Mouse (Mus musculus) adrenal gland, postnatal 14 days (tissue): ENCODE measurements at regions not wholly inside any gene's neighbourhood (a gene's known extent, or its start where the extent isn't known, plus 50 kb on each side); places are given as distances from the start of the nearest gene placed in this dataset.

Experiments
- DNase-seq: peaks from one replicate; pipeline ENCODE4 v3.0.0; 2021; ENCODE audit warnings: mixed read lengths

DNA sequence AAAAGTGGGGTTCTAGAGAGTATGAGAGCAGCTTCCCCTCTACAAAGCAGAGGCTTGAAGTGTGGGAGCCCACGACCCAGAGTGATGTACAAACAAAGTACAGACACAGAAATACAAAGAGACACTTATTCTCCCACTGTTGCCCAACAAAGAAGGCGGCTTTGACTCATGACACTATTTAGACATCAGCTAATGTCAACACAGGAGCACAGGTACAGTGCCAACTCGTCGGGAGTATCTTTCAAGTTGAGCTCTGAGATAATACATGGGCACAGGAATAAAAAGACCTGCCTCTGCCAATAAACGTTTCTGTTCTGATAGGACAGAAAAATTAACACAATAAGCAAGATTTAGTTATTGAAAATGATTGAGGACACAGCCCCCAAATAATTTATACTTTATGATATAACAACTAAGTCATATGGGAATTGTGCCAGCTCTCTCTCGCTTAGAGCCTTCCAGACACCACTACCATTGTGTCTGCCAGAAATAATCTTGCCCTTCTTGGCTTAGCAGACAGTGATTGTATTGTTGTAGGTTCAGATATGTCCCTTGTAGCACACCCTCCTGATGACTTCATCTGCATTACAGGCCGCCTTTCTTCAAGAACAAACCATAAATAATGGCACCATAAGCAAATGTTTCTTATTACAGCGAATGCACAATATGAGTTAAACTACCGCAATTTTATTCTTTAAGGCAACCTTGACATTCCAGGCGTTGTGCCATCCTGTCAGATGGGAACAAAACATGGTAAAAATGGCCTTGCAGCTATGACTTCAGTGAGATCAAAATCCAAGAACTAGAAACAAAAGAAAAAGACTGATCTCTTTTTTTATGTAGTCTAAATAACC lies 561.1 kb downstream of the Adgrl2 start:
- peak; percentile 45 for DNase-seq

DNA sequence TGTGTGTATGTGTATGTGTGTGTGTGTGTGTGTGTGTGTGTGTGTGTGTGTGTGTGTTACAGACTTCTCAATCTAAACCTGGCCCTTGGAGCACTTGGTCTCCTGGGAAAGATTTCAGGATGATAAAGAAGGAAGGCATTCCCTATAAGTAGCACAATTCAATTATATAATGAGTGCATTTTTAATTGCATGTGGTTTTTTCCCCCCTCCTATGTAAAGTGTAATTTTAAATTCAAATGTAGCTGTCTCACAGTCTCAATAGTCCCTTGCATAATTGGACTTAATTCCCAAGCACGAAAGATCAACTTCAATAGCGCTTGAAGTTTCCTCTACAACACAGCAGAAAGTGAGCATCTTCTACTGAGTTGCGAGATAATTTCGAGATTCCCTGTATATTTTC lies 566.3 kb downstream of the Adgrl2 start:
- no peak for DNase-seq

DNA sequence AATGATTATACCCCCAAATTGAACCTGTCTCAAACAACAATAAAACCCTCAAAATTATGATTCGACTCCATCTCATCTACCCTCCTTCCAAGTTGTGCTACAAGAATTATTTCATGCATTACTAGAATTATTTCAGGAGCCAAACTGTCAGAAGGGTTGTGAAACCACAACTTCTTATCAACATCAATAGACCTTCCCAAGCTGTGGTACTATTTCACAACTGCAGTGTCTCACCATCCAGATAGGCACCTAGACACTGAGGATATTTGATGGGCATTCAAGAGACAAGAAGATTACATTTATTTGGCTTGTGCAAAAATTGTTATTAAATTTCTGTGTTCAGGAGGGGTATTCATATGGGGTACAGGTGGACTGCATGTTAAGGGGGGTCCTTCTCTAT lies 567.0 kb downstream of the Adgrl2 start:
- no peak for DNase-seq

DNA sequence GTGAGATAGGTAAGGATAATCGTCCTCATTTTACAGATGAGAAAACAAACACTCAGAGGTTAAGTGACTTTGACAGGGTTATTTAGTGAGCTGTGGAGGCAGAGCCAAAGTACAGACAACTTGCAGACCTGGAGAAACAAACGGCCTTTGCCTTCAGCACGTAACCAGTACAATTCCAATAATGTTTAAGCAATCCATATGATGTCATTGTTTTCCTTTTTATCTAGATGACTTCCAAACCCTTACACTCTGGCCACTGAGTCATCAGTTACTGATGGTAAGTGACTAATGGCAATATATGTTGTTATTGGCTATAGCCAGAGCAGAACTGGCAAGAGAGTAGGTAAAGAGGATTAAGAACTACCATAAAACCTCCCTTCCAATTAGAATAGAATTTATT lies 567.6 kb downstream of the Adgrl2 start:
- no peak for DNase-seq

DNA sequence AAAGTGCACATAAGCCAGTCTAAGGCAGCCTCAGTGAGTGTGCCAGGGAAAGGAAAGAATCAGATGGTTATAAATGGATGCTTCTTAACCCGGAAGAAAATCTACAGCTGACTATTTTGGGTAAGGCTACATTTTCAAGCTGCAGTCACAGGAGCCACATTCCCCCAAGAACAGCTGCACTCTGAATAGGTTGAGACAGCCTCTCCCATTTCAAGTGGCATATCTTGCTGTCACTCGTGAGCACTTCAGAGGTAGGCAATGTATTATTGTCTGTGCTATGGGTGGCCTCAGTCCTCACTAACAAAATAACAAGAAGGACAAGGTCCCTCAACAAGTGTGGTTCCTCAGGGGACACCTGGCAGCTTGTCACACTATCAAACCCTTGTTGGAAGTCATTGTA lies 568.1 kb downstream of the Adgrl2 start:
- DNase-seq, result no peak

DNA sequence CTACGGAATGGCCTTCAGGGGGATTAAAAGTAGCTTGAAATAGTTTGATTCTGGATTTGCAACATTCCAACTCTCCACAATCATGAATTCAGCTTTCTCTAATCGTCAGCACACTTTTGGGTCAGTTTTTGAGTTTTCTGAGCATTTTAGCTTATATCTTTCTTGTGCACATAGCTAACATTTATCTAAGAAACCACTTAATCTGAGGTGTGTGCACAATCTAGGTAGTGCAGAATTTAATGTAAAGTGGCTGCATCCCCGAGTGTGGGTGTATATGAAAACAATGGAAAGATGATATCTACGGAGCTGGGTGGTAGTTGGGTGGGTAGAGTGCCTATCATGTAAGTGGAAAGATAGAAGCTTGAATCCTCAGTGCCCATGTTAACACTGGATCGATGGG lies 570.1 kb downstream of the Adgrl2 start:
- DNase-seq, result no peak

DNA sequence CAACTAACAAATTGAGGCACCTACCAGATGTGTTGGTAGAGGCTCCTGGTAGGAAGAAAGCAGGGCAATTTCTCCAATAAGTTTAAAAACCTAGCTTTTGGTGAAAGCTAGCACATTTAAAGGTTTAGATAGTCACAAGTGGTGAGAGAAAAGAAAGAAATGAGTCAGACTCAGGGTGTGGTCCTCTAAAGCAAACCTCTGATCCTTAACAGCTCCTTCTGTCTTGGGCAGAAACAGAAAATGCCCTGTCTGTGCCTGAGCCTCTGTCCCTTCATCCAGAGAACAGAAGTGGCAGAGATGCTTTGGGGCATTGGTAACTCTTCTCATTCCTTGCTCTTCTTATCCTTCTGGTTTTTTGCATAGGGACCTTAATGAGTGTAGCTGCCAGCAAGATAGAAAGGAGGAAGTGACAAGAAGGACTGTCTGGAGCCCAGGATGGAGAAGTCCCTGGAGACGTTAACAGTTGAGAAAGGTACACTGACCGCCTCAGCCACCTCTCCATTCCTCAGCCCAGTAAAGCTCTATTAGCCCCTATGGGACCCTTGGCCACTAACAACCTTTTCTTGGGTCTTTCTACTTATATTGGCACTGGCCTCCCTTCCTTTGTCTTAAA lies 570.8 kb downstream of the Adgrl2 start:
- DNase-seq, result no peak

DNA sequence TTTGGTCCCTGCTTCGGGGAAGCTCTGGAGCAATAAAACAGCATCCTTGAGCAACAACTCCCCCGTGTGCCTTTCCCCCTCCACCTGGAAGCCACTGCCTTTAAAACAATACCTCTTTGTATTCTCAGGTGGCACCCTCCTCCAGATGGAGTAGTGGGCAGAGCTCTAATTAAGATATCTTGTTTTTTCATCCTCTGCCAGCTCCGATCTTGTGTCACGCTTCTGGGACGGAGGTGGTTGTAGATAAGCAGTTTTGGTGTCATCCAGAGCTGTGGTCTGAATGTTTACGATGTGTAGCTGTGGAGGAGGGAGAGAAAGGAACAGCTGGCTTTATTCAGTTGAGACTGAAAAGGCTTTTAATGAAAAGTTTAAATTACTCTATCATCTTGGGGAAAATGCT lies 572.3 kb downstream of the Adgrl2 start:
- DNase-seq, result no peak

DNA sequence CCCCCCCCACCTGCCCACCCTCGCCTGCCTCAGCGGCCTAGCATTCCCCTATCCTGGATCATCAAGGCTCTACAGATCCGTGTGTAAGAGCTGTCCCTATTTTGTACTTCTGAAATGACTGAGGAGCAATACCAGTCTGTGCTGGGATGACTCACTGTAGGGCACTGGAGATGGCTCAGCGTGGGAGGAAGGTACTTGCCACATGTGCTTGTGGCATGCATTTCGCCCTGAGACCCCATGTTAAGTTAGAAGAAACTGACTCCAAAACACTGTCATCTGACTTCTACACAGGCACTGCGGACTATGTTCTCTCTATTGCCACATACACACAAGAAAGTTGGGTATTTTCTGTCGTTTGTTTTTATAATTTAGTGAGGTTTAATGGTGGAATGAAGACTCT lies 574.9 kb downstream of the Adgrl2 start:
- no peak for DNase-seq

DNA sequence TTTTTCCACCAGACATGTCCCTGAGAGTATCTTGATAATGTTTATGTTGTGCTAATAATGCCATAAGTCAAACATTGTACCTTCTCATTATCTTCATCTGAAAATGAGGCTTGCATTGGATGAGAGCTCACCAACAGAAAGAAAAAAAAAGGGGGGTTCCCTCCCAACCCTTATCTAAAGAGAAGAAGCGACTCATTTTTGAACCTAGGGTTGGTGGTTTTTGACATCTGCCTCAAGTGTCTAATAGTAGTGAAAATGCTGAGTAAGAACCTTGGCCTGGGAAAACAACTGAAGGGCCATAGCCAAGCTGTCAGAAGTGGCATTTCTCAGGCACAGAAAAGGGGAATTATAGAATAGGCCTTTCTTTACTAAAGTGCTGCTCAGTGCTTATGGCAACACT lies 577.3 kb downstream of the Adgrl2 start:
- no peak for DNase-seq

DNA sequence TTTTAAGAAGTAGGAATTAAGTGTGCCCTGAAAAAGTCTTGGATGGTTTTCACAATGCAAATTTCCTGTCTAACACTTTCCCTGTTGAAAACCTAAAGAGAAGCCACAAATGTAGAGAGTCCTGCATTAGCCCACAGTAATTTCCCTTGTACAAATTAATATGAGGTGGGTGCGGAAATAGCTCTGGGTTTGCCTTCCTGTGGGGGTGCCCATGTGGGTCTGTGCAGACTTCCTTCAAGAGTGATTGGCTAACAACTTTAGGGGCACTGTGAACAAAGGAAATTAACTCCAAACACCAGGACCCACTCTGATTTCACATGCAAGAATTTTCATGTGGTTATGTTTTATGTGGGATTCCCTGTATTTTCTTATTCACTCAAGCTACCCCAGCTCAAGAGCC lies 578.2 kb downstream of the Adgrl2 start:
- DNase-seq, result no peak

DNA sequence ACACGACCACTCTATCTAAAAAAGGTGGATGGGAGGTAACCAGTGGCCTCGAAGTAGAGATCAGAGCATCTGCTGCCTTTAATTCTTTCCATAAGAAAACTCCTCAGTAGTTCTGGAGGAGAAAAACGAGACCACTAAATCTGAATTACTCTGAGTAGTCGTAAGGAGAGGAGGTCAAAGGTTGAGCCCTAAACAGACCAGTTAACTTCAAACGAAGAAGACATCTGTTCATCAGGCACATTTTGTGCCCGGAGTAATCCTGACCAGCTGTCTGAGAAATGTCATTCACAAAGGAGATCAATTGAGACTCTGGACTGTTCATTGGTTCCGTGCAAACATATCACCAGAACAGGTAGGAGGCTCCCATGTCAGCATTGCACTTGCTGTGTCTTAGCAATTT lies 592.0 kb downstream of the Adgrl2 start:
- DNase-seq, result no peak

DNA sequence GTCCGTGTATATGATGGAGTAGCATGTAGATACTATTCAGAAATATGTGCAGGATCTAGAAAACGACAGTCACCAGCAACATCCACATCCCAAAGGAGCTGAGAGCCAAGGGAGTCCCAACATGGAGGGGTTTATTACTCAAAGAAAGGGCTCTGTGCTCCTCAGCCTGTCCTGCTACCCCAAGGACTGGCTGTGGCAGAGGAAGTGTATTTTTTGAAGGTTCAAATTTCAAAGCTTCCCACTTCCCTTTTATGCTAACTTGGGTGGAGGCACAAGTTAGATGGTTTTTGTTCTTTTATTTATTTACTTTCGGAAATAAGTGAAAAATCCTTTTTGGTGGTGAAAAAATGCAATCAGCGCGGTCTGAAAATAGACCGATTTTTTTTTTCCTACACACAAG lies 602.8 kb downstream of the Adgrl2 start:
- DNase-seq, result no peak

DNA sequence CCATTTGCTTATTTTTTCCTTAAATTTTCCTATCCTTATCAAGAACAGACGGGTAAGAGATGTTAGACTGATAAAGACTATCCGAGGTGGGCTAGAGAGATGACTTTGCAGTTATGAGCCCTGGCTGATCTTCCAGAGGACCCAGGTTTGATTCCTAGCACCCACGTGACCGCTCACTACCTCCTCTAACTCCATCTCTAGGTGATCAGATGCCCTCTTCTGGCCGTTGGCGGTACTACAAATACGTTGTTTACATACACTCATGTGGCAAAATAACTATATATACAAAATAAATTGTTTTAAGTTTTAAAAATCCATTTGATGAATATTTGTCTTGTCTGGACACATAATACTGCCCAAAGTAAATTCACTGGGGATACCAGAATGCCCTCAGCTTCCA lies 604.6 kb downstream of the Adgrl2 start:
- peak; percentile 6 for DNase-seq

DNA sequence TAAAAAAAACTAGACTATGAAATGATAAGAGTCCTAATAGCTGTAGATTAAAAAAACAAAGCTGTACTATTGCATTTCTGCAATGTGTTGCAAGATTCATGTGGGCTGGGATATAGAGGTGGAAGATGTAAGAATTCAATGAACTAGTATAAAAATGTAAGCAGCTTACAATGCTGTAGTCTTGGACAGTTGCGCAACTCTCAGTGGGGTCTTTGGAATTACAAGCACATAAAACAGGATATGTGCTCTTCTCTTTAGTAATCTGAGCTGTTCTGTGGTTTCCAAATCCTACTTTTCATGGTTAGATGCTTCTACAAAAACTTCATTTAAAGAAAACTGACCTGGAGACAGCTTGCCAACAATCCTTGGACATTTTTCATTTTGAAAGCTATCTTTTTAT lies 609.3 kb downstream of the Adgrl2 start:
- DNase-seq, result no peak

DNA sequence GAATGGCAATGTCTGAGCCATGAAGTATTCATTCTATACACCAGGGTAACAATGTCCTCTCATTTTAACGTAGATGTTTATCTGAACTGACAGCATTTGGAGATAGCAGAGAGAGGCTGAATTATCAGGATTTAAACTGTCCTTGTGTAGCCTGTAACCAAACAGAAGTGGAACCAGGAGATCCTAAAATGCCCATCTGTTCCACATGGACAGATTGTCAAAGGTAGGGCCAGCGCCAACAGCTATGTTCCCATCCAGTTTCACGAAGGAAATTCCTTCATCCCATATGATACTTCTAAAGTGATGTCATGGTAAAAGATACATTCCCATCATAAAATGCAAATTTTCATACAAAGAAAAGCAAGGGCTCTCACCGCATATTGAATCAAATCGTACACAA lies 627.0 kb downstream of the Adgrl2 start:
- no peak for DNase-seq

DNA sequence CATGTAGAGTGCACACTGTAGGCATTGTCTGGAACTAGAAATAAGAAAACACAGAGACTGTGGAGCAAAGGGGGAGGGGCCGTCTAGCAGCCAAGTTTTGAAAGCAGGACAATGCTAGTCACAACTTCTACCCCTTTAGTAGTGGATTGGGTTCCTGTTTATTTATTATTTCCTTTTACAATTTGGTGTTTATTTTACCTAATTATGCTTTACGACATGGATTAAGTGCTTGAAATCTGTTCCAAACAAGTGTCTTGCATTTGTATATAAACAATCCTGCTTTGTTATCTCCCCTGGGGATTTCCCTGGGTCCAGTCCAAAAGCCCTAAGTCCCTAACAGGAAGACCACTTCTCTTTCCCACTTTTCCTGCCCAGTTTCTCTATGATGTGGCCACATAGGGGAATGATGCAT lies 627.9 kb downstream of the Adgrl2 start:
- DNase-seq, result no peak

DNA sequence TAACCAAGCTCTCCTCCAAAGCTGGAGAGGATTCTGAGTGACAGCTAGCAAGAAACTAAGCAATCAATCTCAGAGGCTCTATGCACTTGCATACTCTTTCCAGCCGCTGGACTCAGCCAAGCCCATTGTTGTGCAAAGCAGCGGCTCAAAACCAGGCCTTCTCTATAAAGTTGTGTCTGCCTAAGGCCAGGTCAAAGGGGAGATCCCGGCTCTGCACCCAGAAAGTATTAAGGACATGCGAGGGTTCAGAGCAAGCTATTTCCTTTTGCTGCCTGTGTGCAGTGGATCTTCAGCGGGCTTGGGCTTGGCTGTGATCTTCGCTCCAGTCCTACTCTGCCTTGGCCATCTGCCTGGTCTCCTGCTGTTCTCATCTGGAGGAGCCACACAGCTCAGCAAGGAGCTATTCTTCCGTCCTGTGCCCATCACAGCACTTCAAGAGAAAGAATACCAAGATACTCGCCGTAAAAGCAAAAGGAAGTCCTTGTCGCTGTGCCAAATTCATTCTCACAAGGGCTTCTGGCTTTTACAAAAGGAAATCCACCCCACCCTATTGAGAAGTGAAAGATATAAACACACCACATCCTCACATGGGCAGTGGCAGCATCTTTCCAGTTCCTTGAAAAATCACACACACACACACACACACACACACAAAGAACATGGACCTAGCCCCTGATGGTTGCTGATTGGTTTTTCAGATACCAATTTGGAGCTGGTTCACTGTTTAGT lies 646.6 kb downstream of the Adgrl2 start:
- peak; percentile 58 for DNase-seq

DNA sequence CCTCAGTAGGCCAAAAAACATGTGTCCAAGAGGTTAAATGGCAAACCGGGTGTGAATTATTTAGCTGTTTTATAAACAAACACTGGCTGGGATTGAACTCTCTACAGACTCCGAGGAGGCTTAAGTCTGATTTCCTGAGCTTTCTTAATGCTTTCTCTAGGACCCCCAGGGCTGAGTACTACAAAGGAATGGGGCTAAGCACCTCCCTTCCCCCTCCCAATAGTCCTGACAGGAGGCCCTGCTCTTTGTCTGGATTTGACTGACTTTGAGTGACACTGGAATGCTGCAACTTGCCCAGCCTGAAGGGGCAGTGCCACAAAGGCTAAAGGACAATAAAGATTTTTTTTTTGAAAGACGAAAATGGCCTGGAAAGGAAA lies 647.1 kb downstream of the Adgrl2 start:
- DNase-seq, result no peak

DNA sequence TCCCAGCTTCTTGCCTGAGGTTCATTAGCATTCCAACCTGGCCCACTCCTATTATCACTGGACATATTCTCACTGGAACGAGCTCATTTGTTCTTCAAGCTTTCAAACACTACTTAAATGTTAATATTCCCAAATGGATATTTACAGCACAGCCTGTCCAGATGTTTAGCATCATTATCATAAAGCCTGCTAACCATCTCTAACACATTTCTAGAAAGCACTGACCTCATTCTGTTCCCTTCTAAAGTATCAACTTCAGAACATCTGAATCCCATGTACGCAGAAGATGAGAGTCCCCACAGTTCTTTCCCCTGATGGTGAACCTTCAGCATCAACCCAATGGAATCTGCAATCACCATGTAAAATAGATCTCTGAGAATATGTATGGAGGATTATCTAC lies 651.1 kb downstream of the Adgrl2 start:
- no peak for DNase-seq

DNA sequence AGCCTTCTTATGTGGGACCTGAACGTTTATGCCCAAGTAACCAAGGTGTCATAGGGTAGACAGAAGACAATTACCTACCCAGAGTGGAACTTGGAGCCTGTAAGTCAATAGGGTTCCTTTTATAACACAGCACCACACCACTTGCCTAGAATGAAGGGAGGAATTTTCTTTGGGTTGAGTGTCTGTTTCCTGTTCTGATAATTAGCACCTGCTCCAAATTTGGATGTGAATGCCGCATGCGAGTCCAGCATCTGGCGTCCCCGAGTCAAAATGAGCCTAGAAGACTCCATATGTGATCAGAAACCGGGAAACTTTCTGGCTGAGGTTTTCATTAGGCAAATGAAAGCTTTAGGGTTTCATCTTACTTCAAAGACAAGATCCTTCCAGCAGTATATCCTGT lies 653.7 kb downstream of the Adgrl2 start:
- no peak for DNase-seq

DNA sequence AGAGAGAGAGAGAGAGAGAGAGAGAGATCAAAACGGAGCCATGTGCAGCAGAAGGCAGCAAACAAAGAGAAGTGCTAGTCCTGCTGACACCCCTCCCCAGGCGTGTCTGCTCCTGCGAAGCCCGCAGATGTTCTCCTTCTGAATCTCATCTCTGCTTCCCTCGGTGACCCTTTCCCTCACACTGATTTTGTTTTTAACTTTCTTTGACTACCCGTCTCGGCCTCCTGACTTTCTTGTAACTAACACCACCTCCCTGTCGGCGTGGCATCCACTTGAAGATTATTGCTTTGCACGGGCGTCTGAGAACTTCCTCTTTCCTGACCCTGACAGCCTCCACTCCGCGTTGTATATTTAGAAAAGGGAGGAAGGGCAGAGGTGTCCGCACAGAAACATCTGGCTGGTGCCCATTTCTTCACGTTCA lies 654.3 kb downstream of the Adgrl2 start:
- DNase-seq, result peak; percentile 9

DNA sequence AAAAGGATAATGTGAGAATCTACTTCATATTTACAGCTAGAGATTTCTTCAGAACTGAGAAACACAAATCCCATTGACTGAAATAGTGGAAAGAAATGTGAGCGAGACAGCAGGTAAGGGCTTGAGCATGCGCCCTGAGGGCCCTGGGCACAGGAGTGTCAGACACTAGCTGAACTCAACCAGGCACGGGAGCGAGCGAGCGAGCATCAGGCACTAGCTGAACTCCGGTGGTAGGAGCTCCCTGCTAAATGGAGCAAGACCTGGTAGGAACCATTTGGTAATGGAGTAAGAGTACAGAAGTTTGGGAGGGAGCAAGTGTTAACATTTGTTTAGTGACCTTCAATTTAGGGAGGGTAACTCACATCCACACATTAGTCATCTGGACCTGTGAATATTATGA lies 654.7 kb downstream of the Adgrl2 start:
- DNase-seq, result no peak
